Mouse (Mus musculus): ENCODE data around the gene Mob3b. TPM values are rescaled to one million over a fixed set of nuclear protein-coding genes. Genes with fewer than 3 reads are reported as not detected.
A peak's percentile ranks its signal among the peaks of the same experiment; 100 is the strongest.

The Mob3b gene
- total RNA-seq, 2 experiments from 2014 or later = 2.5 to 6.2 TPM

DNA sequence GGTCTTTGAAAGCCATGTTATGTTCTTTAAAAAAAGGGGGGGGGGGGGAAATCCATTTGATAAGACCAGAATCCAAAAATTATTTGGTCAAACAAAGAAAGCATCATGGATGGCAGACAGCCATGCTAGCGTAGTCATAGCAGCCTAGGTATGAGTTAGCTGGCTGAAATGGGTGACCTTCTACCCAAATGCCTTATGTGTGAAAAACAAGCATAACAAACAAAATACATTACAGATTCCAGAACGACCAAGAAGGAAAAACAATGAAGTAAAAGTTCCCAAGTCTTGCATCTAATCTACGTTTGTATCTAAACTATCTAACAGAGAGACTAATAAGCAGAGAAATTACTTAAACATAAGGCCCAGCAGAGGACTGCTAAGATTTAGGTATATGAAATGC, 6.6 kb downstream of the Mob3b start:
- no peak for ATAC-seq (replicated peaks; ENCODE audit: poor library complexity)

DNA sequence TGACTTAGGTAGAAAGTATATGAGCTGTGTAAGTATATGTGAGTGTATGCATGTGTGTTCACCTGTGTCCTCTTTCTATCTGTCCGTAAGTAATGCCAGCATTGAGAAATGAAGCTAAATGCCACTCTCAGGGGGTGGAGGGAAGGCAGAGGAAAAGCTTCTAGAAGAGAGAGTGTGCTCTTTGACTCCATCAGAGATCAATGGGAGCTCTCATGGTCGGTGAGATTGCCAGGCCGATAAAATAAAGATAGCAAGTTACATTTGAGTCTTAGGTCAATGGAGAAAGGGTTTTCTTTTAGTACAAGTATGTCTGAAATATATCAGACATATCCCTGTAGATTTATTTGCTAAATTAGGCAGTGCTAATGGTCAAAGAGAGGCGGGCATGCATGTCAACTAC, 9.0 kb downstream of the Mob3b start:
- no peak for ATAC-seq (replicated peaks; ENCODE audit: poor library complexity)

DNA sequence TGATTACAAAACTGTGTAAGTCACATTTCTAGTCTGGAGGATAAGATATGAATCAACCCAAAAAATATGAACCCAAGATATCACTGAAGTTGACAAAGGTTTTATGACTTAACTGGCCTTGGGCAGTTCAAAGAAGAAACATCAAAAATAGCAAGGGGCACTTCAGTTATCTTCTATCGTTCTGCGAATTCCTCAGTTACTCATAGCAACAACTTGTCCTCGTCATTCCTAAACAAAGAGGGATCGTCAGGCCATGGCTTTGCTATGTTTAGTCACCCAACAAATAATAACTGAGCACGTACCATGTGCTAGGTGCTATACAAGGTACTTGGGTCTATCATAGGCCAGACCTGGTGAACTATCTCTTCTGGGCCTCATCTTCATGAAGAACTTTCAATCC, 10.7 kb downstream of the Mob3b start:
- no peak for ATAC-seq (replicated peaks; ENCODE audit: poor library complexity)

DNA sequence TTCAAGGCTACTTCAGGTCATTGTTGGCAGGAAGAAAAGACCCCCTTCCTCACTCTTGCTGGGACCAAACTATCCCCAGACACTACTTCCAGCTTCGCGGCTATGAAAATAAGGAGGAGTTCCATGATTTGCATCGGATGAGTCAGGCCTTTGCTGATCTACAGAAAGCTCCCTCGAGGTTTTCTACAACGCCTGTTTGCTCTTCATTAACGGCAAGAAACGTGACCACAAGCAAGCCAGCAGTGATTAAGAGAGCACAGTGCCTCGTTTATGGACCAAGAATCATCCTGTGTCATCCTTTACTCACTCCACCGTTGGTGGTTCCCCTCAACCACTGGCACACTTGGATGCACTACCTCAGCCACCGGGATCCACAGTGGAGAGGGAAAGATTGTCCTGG, 11.6 kb downstream of the Mob3b start:
- ATAC-seq (replicated peaks; ENCODE audit: poor library complexity) = no peak

DNA sequence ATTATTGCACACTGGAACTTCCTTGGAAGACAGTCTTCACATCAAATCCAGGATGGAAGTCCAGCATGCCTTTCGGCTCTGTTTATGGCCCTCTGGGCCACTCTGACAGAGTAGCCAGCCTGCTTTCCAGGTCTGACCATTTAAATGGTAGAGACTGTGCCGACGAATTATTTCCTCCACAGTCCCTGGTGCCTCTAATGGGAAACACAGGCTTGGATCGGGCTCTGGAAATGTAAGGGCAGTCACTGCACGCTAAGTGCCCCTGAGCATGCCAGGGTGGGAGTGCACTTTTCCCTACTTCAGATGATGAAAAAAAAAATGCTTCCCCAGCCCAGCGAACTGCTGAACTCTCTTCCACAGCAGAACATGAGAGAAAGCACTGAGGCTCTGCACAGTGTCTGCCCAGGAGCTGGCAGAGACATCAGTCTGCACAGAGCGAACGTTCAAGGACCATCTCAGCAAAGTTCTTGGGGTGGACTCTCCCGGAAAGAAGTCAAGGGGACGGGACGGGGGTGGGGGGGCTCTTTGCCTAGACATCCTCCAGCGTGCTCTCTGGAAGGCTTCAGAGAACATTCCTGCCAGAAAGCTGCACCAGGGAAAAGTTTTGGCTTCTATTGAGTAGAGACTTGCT, 13.7 kb downstream of the Mob3b start:
- no peak for ATAC-seq (replicated peaks; ENCODE audit: poor library complexity)

DNA sequence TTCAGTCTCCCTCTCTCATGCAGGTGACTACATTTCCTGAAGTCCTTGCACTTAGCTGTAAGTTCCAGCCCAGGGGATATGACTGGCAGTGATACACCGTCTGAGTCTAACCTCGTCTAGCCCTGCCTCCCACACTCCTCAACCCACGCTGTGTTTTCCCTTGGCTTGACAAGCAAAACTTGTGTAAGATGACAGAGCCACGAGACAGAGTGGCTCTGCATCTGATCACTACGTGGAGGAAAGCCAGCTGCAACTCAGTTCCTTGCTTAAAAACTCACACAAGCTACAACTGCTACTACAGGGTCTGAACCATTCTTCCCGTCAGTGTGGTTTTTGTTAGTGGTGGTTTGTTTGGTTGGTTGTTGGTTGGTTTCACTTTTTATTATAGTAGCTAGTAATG, 17.0 kb downstream of the Mob3b start:
- ATAC-seq (replicated peaks; ENCODE audit: poor library complexity) = peak; percentile 49

DNA sequence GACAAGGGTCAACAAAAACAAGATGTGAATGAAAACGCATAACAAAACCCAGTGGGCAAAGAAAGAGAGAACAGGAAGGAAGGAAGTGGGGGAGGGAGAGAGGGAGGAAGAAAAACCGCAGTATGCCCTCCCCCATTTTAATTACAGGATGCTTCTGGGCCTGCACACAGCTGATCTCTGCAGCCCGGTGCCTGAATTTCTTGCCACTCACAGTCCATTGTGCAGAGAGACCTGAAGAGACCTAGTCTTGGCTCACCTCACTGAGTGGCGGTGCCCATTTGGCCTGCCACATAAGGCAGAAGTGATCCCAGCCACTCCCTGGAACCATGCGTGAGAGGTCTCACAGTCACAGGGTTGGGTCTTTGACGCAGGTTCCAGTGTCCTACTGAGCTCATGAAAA, 19.2 kb downstream of the Mob3b start:
- peak; percentile 27 for ATAC-seq (replicated peaks; ENCODE audit: poor library complexity)

DNA sequence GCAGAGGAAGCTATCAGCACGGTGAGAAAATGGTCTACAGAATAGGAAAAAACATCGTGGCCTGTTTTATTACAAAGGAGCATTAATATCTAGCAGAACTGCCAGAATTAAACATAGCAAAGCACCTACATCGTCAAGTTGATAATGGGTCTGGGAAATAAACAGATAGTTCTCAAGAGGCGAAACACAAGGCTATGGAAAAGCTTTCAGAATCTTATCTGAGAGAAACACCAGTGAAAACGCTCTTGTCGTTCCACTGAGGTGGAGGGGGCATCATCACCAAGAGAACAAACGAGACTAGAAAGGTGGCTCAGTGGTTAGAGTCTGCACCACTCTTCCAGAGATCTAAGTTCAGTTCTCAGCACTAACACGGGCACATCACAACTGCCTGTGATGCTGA, 20.3 kb downstream of the Mob3b start:
- peak; percentile 59 for ATAC-seq (replicated peaks; ENCODE audit: poor library complexity)

DNA sequence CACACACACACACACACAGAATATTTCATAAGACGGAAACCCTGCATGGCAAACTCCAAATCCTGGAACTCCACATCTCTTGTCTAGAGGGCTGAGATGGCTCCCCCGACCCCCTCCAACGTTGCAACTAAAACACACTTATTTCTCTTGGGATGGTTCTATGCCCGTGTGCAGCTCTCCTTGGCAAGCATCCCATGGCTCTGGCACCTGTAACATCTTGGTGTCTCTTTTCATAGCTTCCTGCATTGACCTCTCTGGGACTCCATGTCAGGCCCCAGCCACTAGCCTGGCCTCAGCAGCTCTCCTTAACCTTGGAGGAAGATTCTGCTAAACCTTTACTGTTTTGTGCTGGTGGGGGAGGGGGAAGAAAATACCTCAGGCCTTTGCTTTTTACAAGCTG, 21.5 kb downstream of the Mob3b start:
- no peak for ATAC-seq (replicated peaks; ENCODE audit: poor library complexity)

DNA sequence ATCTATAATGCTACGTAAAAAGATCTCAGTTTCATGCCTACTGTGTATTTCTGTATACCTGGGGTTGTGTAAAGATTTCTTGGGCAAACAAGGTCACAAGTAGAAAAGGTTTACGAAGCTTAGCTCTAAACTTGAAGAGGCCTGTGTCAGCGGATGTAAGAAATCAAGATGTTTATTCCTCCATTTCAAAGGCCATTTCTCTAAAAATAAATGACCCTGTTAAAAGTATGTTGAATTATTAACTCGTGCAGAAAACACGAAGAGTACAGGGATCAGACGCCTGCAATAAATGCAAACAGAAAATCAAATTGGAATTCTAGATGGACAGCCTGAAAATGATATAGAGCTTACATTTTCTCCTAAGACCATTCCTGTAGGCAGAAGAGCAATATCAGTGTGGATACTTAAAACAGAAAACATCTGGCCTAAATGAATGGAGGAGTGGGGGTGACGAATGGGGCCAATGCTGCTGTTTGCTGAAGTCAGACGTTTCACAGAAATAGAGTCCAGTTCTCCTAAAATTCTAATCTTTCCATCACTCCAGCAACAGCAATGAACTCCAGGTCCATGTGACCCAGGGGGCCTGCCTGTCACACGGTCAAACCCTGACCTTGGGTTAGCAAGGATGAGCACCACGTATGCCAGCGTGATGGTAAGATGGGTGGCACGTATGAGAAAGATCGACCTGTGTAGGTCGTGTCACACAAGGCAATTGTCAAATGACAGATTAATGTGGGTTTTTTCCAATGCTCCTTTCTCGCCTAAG, 22.3 kb downstream of the Mob3b start:
- no peak for ATAC-seq (replicated peaks; ENCODE audit: poor library complexity)

DNA sequence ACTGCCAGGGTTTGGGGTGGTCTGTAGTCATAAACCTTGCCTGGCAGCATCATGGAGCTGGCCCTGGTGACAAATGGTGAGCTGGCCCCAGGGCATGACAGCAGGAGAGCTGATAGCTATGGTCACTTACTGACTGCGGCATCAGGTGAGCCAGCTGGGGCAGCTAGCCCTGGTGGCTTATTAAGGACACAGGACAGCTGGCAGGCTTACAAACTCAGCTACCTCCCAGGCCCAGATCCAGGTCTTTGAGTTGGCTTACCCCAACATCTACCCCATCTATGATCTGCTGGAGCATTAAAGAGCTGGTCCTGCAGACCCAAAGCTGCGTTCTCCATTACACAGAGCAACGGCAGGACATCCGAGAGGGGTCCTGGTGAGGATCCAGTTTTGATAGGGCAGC, 23.9 kb downstream of the Mob3b start:
- ATAC-seq (replicated peaks; ENCODE audit: poor library complexity) = no peak

DNA sequence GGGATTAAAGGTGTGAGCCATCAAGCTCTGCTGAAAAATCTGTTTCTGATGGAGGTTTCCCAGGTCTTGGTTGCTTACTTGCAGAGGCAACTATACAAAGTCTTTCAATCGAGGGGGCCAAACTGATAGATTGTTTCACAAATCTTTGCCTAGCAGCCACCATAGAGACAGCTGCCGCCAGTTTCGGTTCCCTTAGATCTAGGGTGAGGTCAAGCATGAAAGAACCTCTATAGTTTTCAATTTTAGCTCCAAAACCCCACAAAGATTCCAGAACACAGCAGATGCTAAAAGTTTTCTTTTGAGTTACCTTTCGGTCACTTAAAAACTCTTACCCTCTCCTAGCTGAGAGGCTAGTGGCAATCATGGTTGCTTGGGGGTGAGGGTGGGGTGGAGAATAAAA, 25.7 kb downstream of the Mob3b start:
- no peak for ATAC-seq (replicated peaks; ENCODE audit: poor library complexity)

DNA sequence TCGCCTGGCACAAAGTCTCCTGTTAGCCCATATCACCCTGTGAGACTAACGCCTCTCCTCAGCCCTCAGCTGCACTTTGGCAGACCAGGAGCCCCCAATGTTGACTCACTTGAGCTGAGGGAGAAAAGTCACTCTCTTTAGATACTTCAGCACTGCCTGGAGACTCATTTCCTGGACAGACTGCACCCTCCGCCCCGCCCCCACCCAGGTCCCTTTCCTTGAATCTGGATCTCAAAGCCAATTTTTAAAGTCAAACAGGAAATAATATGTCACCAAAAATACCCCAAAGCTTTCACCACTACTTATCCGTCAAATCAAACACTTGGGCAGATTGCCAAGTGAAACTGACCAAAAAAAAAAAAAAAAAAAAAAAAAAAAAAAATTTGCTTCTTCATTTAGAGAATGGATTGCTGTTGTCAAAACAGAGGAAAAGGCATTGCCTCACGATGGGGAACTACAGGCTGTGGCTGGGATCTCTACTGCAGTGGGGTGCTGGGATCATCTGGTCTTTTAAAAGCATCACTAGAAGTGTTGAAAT, 26.8 kb downstream of the Mob3b start:
- ATAC-seq (replicated peaks; ENCODE audit: poor library complexity) = peak; percentile 94

DNA sequence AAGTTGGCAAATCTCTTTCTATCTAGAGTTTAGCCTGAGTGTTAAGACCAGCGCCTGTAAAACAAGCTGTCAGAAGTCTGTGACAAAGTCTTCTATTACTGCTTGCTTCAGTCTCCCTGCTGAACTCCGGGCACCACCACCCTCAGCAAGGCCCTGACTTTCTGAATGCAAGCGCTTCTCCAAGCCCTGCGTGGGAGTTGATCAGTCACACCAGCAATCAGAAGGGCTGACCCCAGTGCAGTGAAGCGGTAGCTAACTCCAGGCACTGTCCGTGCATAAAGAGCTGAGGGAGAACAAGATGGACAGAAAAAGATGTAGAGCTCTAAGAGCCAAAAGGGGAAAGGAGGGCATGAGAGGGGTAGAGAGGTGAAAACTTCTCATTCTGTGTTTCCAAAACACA, 29.5 kb downstream of the Mob3b start:
- ATAC-seq (replicated peaks; ENCODE audit: poor library complexity) = no peak

DNA sequence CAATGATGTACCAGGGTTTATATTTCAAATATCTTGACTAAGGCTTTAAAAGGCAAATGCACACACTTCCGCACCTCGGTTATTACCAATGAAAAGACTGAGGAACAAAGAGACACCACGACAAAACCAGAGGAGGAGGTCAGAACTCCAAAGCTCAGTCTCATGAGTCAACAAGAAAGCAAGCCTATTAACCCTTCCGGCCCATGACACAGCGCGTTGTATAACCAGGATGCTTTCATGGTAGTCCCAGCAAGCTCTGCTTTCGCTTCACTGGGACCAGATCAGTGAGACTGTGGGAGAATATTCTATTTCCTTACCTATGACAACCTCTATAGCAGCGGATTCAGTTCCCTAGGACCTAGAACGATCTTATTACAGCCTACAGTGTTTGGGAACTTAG, 30.5 kb downstream of the Mob3b start:
- ATAC-seq (replicated peaks; ENCODE audit: poor library complexity) = no peak

DNA sequence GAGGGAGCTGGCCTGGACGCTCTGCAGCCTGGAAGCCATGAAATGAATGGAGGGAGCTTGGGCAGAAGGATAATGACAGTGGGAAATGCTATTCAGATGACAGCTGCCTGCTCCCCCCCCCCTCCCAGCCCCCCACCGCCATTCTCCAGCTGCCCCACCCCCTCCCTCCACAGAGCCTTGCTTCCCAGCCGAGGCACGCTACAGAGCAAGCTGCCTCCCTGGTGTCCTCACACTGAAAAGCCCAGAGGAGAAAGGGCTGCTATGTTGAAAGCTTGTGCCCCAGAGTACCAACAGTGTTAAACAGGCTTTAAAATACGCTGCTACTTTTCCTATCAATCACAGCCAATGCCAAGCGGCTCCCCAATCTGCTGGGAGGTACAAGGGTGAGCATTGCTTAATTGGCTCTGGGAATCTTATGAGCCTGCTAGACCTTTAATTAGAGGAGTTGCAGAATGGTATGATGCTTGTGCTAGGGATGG, 31.9 kb downstream of the Mob3b start:
- no peak for ATAC-seq (replicated peaks; ENCODE audit: poor library complexity)

DNA sequence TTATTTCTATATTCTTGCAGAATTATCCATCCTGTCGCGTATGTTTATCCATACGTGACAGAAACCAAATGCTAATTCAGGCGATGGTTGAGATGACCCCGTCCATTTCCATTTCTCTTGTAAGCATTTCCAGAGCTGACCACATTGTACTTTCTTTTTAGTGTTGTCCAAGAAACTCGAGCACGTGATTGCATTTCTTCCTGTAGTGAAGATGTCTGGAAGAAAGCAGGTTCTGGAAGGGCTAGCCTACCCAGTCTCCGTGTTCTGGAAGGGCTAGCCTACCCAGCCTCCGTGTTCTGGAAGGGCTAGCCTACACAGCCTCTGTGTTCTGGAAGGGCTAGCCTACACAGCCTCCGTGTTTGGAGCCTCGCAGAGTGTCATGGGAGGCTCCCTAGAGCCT, 33.3 kb downstream of the Mob3b start:
- no peak for ATAC-seq (replicated peaks; ENCODE audit: poor library complexity)

DNA sequence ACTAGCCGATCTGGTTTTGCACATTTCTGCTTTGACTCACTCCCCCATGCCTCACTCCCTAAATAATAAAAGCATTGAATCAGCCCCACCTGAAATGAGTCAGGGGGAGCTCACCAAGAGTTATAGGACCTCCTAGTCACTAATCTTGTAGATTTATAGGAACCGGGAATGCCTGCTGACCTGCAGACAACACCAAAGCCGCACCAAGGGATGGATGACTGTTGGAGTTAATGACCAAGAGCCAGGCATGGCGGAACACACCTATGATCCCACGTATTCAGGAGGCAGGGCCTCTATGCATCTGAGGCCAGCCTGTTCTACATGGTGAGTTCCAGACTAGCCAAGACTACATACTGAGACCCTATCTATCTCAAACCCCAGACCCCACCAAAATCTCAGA, 34.2 kb downstream of the Mob3b start:
- no peak for ATAC-seq (replicated peaks; ENCODE audit: poor library complexity)

DNA sequence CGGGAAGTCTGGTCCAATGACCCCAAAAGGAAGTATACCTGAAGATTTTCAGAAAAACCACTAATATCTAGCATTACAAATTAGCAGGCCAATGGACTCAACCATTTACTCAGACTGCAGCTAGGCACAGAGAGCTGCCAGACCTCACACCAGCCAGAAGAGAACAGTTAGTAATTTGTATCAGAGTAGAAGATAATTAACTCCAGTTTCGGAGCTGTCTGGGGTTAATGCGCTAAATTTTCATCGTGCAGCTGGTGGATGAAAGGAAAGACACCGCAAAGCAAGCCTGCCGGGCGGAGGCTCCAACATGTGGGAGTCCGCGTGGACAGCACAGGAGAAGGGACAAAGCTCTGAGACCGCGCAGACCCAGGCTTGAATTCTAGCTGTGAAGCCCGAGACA, 36.2 kb downstream of the Mob3b start:
- ATAC-seq (replicated peaks; ENCODE audit: poor library complexity) = no peak

DNA sequence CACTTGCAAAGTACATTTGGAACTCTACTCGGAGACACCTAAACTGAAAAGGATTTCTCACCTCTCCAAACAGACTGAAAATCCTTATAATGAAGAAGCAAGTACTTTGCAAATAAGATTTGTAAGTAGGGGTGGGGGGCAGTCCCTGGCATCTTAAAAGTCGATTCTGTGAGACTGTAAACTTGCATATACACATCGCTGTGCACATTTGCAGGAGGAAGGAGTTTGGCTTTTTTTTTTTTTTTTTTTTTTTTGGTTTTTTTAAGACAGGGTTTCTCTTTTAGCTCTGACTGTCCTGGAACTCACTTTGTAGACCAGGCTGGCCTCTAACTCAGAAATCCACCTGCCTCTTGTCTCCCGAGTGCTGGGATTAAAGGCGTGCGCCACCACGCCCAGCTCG, 36.7 kb downstream of the Mob3b start:
- ATAC-seq (replicated peaks; ENCODE audit: poor library complexity) = no peak

DNA sequence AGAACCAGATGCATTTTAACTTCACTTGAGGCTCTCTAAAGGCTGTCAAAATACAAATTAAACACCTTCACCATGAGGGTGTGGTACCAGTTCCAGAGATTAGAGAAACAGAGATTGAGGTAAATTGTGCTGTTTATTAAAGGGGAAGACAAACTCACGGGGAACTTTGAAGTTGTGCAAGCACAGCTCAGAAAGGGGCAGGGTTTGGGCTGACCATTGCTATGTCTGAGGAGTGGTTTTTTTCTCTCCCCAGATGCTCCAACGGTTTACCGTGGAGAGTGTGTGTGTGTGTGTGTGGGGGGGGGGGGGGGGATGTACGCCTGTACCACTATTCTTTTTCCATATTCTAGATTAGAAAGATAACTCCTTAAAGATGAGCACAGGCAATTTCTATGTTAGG, 37.1 kb downstream of the Mob3b start:
- peak; percentile 85 for ATAC-seq (replicated peaks; ENCODE audit: poor library complexity)

DNA sequence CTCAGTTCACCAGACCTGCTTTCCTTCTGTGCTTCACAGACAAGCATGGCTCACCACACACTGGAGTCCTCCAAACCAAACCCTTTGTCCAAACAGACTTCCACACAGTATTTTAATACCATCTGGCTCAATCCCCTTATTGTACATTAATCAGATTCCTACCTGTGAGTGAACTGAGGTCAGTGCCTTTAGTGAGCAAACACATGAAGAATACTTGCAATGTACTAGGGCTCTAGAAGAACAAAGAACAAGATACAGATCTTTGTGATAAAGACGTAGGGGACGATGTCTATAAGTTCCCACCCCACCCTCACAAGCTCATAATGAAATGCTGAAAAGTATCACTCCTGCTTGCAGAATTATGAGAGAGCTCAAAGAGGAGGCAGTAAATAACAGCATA, 38.4 kb downstream of the Mob3b start:
- ATAC-seq (replicated peaks; ENCODE audit: poor library complexity) = no peak

DNA sequence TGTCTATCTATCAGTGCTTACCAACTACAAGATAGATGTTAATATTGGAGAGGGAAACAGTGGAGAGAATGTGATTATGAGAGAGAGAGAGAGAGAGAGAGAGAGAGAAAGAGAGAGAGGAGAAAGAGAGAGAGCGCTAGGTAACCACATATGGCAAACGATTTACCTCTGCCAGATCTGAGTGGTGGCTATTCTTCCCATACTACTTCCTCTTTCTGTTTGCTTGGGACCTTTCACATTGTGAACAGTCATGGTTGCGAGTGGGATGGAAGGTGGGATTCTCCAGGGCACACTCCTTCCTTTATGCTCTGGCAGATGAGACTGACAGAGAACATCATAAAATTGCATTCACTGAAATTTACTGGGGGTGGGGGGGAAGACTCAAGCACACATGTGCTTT, 40.1 kb downstream of the Mob3b start:
- ATAC-seq (replicated peaks; ENCODE audit: poor library complexity) = peak; percentile 57
